Mouse (Mus musculus) large intestine, adult 2 months (tissue): ENCODE data around the gene Psmc3. TPM values are rescaled to one million over a fixed set of nuclear protein-coding genes. Genes with fewer than 3 reads are reported as not detected.
"Not testable (repeated sequence)": the region's sequence is repeated elsewhere in the genome, so short reads cannot be mapped to it uniquely, and the experiment has no call there.

Experiments used
- DNase-seq: peaks from one replicate; pipeline ENCODE4 v3.0.0-alpha.2; 2012; ENCODE audit warnings: low read depth, low spot score
- WGBS: fragments of 180-500 bp; shearing (Covaris S2); methylation state at CpG from one replicate; pipeline ENCODE4 v1.1.7; 2018; 5-methylcytosine and 5-hydroxymethylcytosine counted together
- polyA plus RNA-seq: library from polyadenylated mRNA; depleted of rRNA; stranded (reverse); fragments of >200 nt; gene quantifications from 2 replicates; pipeline ENCODE4 v1.2.3, GENCODE M21; 2012; rRNA removed

Gene Psmc3
- polyA plus RNA-seq: 112 and 116 TPM in 2 replicates

- peak; percentile 78 for DNase-seq
- 1% methylated on average over 40 of the region's 40 CpGs for WGBS
Observed at GRCm38 (mm10) chr2:91053934-91054382, at the start of gene Psmc3. TSS of gene Psmc3 (plus strand) at chr2:91054009.

GRCm38 (mm10) chr2:91008536-91008935 lies 45.3 kb upstream of the Psmc3 start:
- no peak for DNase-seq
- 99% methylated on average over 8 of the region's 8 CpGs for WGBS

- no peak for DNase-seq
Observed at GRCm38 (mm10) chr2:91013881-91014280, 39.9 kb upstream of the Psmc3 start.

GRCm38 (mm10) chr2:91015386-91015785 lies 38.4 kb upstream of the Psmc3 start:
- no peak for DNase-seq
- 84% methylated on average over 4 of the region's 4 CpGs for WGBS

More at GRCm38 (mm10) chr2:91013881-91014280, 39.9 kb upstream of the Psmc3 start:
- WGBS: 82% methylated on average over 2 of the region's 2 CpGs

GRCm38 (mm10) chr2:91018061-91018788 lies 35.6 kb upstream of the Psmc3 start:
- WGBS: 78% methylated on average over 8 of the region's 8 CpGs
- DNase-seq: no peak

GRCm38 (mm10) chr2:91019911-91020310 lies 33.9 kb upstream of the Psmc3 start:
- no peak for DNase-seq
- WGBS: 97% methylated on average over 3 of the region's 3 CpGs

- 98% methylated on average over 7 of the region's 7 CpGs for WGBS
- DNase-seq: not testable (repeated sequence)
Observed at GRCm38 (mm10) chr2:91022266-91022665, 31.5 kb upstream of the Psmc3 start.

- no peak for DNase-seq
- WGBS: 70% methylated on average over 2 of the region's 2 CpGs
Observed at GRCm38 (mm10) chr2:91023131-91023530, 30.7 kb upstream of the Psmc3 start.

GRCm38 (mm10) chr2:91023956-91024355 lies 29.9 kb upstream of the Psmc3 start:
- WGBS: 96% methylated on average over 1 of the region's 1 CpGs
- no peak for DNase-seq

GRCm38 (mm10) chr2:91025081-91025516 lies 28.7 kb upstream of the Psmc3 start:
- WGBS: 94% methylated on average over 1 of the region's 1 CpGs

GRCm38 (mm10) chr2:91026491-91026890 lies 27.3 kb upstream of the Psmc3 start:
- DNase-seq: no peak
- 97% methylated on average over 1 of the region's 1 CpGs for WGBS

More at GRCm38 (mm10) chr2:91025081-91025516, 28.7 kb upstream of the Psmc3 start:
- DNase-seq: no peak

GRCm38 (mm10) chr2:91027391-91028214 lies 26.2 kb upstream of the Psmc3 start:
- 78% methylated on average over 9 of the region's 9 CpGs for WGBS
- DNase-seq: no peak

GRCm38 (mm10) chr2:91031216-91031615 lies 22.6 kb upstream of the Psmc3 start:
- DNase-seq: no peak
- WGBS: 65% methylated on average over 4 of the region's 4 CpGs

- no peak for DNase-seq
- 29% methylated on average over 3 of the region's 3 CpGs for WGBS
Observed at GRCm38 (mm10) chr2:91033000-91033399, 20.8 kb upstream of the Psmc3 start.

GRCm38 (mm10) chr2:91035385-91035784 lies 18.4 kb upstream of the Psmc3 start, which contains the start of gene Rapsn:
TSS of gene Rapsn (plus strand) at chr2:91035620.
- WGBS: 45% methylated on average over 9 of the region's 9 CpGs
- DNase-seq: no peak

GRCm38 (mm10) chr2:91041786-91042185 lies 12.0 kb upstream of the Psmc3 start:
- DNase-seq: no peak
- WGBS: 81% methylated on average over 8 of the region's 8 CpGs

GRCm38 (mm10) chr2:91042651-91043398 lies 11.0 kb upstream of the Psmc3 start:
- WGBS: 57% methylated on average over 21 of the region's 21 CpGs
- no peak for DNase-seq

- 79% methylated on average over 13 of the region's 13 CpGs for WGBS
- DNase-seq: no peak
Observed at GRCm38 (mm10) chr2:91044727-91045126, 9.1 kb upstream of the Psmc3 start.

- DNase-seq: not testable (repeated sequence)
- WGBS: 85% methylated on average over 1 of the region's 1 CpGs
Observed at GRCm38 (mm10) chr2:91045805-91046204, 8.0 kb upstream of the Psmc3 start.

- whole genome bisulfite sequencing: 33% methylated on average over 9 of the region's 9 CpGs
- DNase-seq: no peak
Observed at GRCm38 (mm10) chr2:91047359-91047758, 6.5 kb upstream of the Psmc3 start.
